Mouse (Mus musculus): ENCODE measurements around the gene D7Ertd443e.
A peak's percentile ranks its signal among the peaks of the same experiment; 100 is the strongest.

Gene D7Ertd443e

GRCm38 (mm10) chr7:134385561-134385960 lies at the start of gene D7Ertd443e:
D7Ertd443e (minus strand) TSS chr7:134385661.
- DNase-seq (ENCODE audit: low spot score), result no peak

GRCm38 (mm10) chr7:134431681-134432080 lies 46.2 kb upstream of the D7Ertd443e start:
- DNase-seq (ENCODE audit: low spot score), result no peak

- no peak for DNase-seq (ENCODE audit: low spot score)
These were observed 43.2 kb upstream of the D7Ertd443e start for GRCm38 (mm10) chr7:134428676-134429075.

GRCm38 (mm10) chr7:134415014-134415413 lies 29.6 kb upstream of the D7Ertd443e start:
- DNase-seq (ENCODE audit: low spot score), result no peak

GRCm38 (mm10) chr7:134414005-134414690 lies 28.7 kb upstream of the D7Ertd443e start:
- peak; percentile 49 for DNase-seq (ENCODE audit: low spot score)

- no peak for DNase-seq (ENCODE audit: low spot score)
These were observed 23.2 kb upstream of the D7Ertd443e start for GRCm38 (mm10) chr7:134408641-134409040.

- no peak for DNase-seq (ENCODE audit: low spot score)
These were observed 15.3 kb upstream of the D7Ertd443e start for GRCm38 (mm10) chr7:134400746-134401145.

- no peak for DNase-seq (ENCODE audit: low spot score)
These were observed 11.3 kb upstream of the D7Ertd443e start for GRCm38 (mm10) chr7:134396769-134397168.

GRCm38 (mm10) chr7:134382791-134383190 lies 2.7 kb downstream of the D7Ertd443e start:
- no peak for DNase-seq (ENCODE audit: low spot score)

- DNase-seq (ENCODE audit: low spot score), result no peak
These were observed 4.0 kb downstream of the D7Ertd443e start for GRCm38 (mm10) chr7:134381407-134381861.

- peak; percentile 75 for DNase-seq (ENCODE audit: low spot score)
These were observed 7.2 kb downstream of the D7Ertd443e start for GRCm38 (mm10) chr7:134378273-134378672.

GRCm38 (mm10) chr7:134376786-134377185 lies 8.7 kb downstream of the D7Ertd443e start:
- no peak for DNase-seq (ENCODE audit: low spot score)

- DNase-seq (ENCODE audit: low spot score), result no peak
These were observed 13.2 kb downstream of the D7Ertd443e start for GRCm38 (mm10) chr7:134372276-134372675.

GRCm38 (mm10) chr7:134369241-134369640 lies 16.2 kb downstream of the D7Ertd443e start:
- no peak for DNase-seq (ENCODE audit: low spot score)

- DNase-seq (ENCODE audit: low spot score), result peak; percentile 14
These were observed 23.1 kb downstream of the D7Ertd443e start for GRCm38 (mm10) chr7:134362257-134362870.

- DNase-seq (ENCODE audit: low spot score), result peak; percentile 78
These were observed 36.6 kb downstream of the D7Ertd443e start for GRCm38 (mm10) chr7:134348825-134349224.

- DNase-seq (ENCODE audit: low spot score), result no peak
These were observed 43.3 kb downstream of the D7Ertd443e start for GRCm38 (mm10) chr7:134342202-134342601.

GRCm38 (mm10) chr7:134335951-134336350 lies 49.5 kb downstream of the D7Ertd443e start:
- DNase-seq (ENCODE audit: low spot score), result no peak

- no peak for DNase-seq (ENCODE audit: low spot score)
These were observed 64.5 kb downstream of the D7Ertd443e start for GRCm38 (mm10) chr7:134320979-134321378.

GRCm38 (mm10) chr7:134302084-134302483 lies 83.4 kb downstream of the D7Ertd443e start:
- no peak for DNase-seq (ENCODE audit: low spot score)

- peak; percentile 46 for DNase-seq (ENCODE audit: low spot score)
These were observed 84.2 kb downstream of the D7Ertd443e start for GRCm38 (mm10) chr7:134301285-134301684.

GRCm38 (mm10) chr7:134292750-134293149 lies 92.7 kb downstream of the D7Ertd443e start:
- DNase-seq (ENCODE audit: low spot score), result no peak

GRCm38 (mm10) chr7:134289611-134290301 lies 95.7 kb downstream of the D7Ertd443e start:
- peak; percentile 6 for DNase-seq (ENCODE audit: low spot score)

Measured in embryo, embryonic 10 days (tissue).